Mouse (Mus musculus) kidney, adult 11 months (tissue): ENCODE measurements around the gene Nav3.

Experiments used
- DNase-seq: peaks from one replicate; pipeline ENCODE4 v3.0.0; 2022

Gene Nav3

GRCm38 (mm10) chr10:110175874-110176273 lies 280.1 kb downstream of the Nav3 start:
- no peak for DNase-seq

DNA sequence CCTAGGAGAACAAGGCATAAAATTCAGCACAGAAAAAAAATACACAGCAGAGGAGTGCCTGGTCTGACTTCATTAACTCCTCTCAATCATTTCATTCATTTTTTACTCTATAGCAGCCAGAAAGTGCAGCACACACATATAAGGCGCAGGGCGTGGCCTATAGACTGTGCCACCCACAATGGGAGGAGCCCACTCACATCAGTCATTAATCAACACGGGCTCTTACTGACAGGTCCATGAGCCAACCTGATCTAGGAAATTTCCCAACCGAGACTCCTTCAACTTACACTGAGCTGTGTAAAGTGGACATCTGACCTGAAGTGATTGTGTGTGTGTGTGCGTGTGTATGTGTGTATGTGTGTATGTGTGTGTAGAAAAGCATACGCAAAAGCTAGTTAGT lies 286.6 kb downstream of the Nav3 start:
- no peak for DNase-seq

DNA sequence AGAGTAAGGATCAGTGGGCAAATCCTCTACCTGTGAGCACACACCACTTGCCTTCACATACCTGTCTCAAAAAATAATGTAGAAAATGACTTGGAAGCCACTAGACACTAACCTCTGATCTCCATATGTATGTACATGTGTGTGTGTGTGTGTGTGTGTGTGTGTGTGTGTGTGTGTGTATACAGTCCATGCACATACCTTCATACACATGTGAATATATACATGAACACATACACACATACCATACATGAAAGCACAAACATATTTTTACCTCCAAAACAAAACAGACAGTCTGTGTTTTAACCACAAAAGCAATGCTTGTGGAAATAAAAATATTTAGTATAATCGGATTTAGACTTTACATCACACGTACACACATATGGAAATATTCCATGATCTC lies 287.1 kb downstream of the Nav3 start:
- no peak for DNase-seq

GRCm38 (mm10) chr10:110162596-110162995 lies 293.4 kb downstream of the Nav3 start:
- DNase-seq = no peak

DNA sequence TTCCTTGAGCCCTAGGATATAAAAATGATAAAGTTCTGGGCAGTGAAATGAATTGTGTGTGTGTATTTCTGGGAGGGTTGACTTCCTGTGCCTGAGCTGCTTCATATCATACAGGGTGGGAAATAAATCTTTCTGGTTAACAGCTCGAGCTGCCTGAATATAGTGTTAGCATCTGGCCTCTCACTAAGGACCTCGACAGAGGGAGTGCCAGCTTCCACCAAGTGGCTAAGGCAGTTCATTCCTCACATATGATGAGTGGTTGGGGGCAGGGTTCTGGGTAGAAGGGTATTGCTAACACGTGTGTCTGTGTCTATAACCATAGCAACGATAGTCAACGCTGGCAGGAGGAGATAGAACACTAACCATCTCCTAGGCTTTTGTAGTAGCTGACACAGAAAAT lies 295.1 kb downstream of the Nav3 start:
- no peak for DNase-seq

GRCm38 (mm10) chr10:110159548-110159947 lies 296.5 kb downstream of the Nav3 start:
- DNase-seq = no peak

DNA sequence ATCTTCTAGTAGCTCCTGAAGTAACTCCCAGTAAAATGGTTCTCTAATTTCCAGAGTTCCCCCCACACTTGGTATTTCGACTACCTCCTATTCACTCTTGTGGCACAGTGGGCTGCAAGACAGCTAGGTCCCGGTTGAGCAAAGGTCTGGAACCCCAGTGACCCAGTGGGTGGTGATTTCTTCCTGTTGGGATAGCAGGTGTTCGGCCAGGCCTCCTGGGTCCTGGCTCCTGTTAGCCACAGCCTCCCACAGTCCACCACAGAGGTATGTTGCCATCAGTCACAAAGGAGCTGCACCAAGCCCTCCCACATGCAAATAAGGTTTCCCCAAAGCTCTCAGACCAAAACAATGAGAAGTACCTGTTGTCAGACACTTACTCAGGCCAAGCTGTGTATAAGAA lies 297.9 kb downstream of the Nav3 start:
- no peak for DNase-seq

- no peak for DNase-seq
Measured at GRCm38 (mm10) chr10:110156412-110156811, 299.6 kb downstream of the Nav3 start.

GRCm38 (mm10) chr10:110155494-110155893 lies 300.5 kb downstream of the Nav3 start:
- DNase-seq = no peak

DNA sequence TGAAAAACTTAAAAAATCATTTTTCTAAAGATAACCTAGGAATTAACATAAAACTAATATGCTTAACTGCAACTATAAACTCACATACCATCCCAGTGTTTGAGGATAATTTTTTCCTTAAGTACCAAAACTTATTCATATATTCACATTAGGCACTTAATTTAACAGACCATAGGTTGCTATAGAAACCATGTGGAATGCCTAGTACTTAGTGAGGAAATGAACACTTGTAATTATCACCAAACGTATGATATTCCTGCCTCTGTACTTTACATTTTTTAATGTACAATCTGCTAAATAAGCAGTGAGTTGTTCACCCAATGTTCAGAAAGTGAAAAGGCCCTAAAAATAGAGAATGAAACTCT lies 301.1 kb downstream of the Nav3 start:
- no peak for DNase-seq

GRCm38 (mm10) chr10:110154001-110154872 lies 301.8 kb downstream of the Nav3 start:
- DNase-seq = no peak

GRCm38 (mm10) chr10:110120572-110120971 lies 335.4 kb downstream of the Nav3 start:
- no peak for DNase-seq

DNA sequence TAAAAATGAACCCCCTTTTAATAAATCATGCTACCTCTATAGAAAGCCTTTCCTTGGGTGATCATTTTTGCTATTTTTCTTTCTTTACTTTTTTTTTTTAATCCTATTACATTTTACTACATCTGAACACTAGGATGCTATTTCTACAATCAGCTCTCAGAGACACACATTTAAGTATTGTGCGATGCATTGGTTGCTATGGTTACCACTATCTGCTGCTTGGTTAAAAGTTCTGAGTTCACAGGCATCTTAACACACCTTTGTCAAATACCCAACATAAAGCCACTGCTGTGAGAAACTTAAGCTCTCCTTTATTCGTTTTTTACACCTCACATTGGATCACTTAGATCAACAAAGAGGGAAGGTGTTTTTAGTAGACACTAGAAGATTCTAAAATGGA lies 338.7 kb downstream of the Nav3 start:
- DNase-seq = no peak

DNA sequence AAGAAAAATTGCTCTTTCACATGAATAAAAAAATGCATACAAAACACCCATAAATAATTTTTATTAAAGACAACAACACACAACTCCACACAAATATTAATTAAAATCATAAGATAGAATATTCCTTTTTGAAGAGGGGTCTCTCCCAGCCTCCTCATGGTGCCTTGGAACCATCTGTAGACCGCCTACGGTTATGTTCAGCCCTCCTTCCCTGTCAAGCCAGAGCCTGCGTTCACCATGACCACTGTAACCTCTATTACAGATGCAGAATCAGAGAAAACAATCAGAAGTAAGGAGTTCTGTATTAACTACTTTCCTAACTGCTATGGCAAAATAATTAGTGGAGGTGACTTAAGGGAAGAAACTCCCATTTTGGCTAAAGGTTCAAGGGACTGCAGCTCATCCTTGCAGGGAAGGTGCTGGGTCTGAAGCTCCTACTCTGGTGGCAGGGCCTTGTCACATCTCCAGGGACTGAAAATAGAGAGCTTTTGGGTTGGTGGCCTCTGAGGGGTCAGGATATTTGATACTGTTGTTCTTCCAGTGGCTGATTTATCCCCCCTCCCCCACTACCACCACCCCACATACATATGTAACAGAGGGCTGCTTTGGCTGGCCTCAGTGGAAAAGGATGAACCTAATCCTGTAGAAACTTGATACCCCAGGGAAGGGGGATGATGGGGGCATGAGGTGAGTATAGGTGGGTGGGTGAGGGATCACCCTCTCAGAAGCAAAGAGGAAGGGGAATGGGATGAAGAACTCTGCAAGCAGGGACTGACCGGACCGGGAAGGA lies 343.1 kb downstream of the Nav3 start:
- no peak for DNase-seq

- no peak for DNase-seq
Measured at GRCm38 (mm10) chr10:110103255-110103654, 352.7 kb downstream of the Nav3 start.

DNA sequence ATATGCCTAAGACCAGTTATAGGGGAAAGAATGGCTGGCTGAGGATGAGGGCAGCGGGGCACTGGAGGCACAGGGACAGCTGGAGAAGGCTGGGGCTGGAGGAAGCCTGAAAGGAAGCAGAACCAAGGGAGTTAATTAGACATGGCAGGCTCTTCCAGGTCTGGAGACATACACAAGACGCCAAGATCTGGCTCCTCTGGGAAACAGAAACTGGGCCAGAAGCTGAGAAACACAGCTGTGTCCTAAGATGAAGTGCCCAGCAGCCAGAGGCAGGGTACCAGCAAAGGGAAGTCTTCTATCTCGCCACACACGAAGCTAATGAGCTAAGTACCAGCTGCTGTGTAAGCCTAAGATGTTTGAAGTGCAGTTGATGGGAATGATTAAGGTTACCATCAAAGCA lies 353.8 kb downstream of the Nav3 start:
- DNase-seq = no peak

DNA sequence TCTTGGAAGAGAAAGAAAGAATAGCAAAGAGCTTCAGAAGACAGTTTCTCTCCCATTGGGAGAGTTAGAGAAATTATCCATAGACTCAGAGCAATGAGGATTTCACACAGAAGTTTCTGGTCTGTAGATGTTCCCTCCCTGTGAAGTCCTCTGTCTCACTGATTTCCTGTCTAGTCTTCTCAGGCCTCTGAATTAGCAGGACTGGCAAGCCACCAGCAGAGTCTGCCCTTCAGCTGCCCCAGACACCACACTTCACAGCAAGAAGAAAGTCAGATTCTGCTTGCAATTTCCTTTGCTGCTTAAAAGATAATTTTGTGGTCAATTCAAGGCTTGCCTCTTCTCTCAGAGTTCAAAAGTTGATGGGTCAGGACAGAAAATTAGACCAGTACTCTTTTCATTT lies 361.6 kb downstream of the Nav3 start:
- peak; percentile 10 for DNase-seq

GRCm38 (mm10) chr10:110088444-110089061 lies 367.5 kb downstream of the Nav3 start:
- no peak for DNase-seq

DNA sequence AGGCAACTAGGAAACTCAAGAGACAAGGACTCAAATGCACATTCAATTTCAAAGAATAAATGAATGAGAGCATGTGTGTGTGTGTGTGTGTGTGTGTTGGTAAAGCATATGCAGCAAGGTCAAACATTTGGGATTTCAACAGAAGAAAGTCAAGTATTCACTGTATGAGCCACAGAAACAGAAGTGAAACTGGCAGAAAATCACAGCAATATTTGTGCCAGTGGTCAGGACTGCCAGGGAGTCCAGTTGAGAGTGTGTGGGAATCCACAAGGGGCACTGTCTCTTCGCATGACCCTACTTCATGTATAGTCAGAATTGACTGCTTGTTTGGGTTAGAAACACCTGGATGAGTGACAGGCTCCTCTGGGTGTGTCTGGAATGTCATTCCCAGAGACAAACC lies 370.1 kb downstream of the Nav3 start:
- no peak for DNase-seq

GRCm38 (mm10) chr10:110085156-110085555 lies 370.8 kb downstream of the Nav3 start:
- DNase-seq = peak; percentile 4

DNA sequence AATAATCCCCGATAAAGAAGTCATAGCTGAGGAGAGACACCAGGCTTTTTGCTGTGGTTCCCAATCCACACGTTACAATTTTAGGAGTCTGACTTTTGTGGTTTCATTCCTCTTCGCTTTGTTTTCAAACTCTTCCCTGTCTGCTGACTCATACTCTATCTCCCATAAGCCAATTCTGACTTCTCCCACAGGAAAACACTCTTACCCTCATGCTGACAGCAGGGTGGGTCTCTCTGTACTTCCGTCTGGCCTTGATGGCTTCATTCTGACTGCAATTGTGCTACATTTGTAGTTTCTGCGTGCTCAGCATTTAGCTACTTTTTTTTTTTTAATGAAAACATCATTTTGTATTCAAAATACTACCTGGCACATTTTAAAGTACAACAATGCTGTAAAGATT lies 379.4 kb downstream of the Nav3 start:
- DNase-seq = no peak

DNA sequence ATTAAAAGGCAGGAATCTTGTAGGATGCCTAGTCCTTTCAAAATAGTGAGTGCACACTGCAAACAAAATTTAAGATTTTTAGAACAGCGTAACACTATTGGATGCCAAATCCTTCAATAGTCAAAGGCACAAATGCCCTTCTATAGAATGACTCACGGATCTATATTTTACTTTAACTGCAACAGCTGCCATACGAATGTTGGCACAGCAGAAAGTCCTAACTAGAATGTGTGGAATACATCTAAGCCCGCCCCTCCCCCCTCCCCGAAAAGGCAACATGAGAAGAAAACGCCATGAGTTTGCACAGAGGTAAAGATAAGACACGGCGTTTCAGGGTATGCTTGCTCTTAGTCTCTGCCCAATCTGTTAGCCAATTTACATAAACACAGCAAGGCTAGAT lies 383.6 kb downstream of the Nav3 start:
- DNase-seq = no peak

DNA sequence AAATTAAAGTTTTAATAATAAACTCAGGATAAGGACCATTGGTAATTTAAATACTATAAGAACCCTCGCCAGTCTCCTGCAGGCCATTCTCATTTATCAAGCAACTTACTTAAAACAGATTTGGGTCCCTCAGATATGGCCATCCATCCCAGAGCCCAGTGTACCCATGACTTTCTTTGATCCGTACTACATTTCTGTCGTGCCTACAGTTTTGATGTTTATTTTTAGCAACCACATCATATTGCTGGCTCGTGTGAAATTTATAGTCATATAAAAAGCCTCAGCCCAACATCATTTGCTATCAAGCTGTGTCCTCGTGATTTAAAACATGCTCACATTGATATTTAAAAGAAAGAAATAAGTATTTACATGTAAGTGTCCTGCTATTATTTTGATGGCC lies 394.8 kb downstream of the Nav3 start:
- DNase-seq = no peak

DNA sequence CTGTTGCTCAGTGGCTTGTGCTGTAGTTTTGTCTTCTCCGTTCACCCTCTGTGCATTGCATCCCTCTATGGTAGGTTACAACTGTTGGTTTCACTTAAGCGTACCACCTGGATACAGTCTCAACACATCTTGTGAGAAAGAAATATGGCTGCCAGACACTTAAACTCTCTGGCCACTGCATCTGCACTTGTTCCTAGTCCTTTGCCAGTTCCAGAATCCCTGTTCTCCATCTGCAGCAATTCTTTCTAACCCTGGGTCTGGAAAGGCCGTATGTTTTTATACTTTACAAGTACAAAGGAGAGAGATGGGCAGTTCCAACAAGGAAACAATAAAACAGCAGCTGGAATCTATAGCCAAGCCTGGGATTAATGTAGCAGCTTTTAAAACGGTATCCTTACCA lies 418.5 kb downstream of the Nav3 start:
- DNase-seq = no peak
